Mouse (Mus musculus) heart, adult 10 weeks (tissue): ENCODE data around the gene Ssu72. TPM values are rescaled to one million over a fixed set of nuclear protein-coding genes. Genes with fewer than 3 reads are reported as not detected.

Experiments
- polyA plus RNA-seq: library from polyadenylated mRNA; stranded (reverse); fragments of 350-450 nt; fragmentation: Illumina TruSeq; extraction: RNeasy Lipid Tissue Mini Kit (QIAGEN cat#74804); gene quantifications from one replicate; pipeline ENCODE4 v1.2.3, GENCODE M21; 2014; ENCODE audit warnings: low read depth, low replicate concordance

The Ssu72 gene
- 55.4 TPM for polyA plus RNA-seq

DNA sequence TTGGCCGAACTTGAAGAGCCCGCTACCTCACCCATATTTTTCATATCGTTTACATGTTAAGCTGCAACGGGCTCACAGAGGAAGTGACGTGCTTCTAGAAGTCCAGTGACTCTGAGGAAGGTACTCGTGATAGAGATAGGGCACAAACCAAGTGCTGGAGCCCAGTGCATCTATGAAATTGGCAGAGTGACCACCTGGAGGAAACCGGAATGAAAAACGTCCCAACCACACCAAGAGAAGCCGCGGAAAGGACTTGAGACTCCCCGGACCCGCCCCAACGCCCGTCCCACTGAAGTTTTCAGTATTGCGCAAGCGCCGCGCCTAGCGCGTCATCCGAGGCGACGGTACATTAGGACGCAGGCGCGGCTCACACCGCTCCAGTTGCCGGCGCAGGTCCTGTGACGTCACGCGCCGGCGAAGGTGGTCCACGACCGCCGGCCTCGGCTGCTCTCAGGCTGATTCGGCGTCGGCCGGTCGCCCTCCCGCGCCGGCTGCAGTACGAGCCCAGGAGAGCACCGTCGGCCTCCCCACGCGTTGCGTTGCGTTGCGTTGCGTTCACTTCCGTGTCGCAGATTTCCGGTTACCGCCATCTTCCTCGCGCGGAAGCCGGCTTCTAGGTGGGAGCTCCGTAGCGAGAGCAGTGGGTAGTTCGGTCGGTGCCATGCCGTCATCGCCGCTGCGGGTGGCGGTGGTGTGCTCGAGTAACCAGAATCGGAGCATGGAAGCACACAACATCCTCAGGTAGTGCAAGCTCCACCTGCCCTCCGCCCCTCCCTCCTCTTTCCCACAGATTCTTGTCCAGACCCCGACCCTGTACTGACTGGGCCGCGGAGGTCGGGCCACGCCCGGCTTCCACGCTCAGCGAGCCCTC is at the start of gene Ssu72:
Gene Ssu72 (plus strand): TSS at position 80 of the 871 bp plus-strand sequence.

DNA sequence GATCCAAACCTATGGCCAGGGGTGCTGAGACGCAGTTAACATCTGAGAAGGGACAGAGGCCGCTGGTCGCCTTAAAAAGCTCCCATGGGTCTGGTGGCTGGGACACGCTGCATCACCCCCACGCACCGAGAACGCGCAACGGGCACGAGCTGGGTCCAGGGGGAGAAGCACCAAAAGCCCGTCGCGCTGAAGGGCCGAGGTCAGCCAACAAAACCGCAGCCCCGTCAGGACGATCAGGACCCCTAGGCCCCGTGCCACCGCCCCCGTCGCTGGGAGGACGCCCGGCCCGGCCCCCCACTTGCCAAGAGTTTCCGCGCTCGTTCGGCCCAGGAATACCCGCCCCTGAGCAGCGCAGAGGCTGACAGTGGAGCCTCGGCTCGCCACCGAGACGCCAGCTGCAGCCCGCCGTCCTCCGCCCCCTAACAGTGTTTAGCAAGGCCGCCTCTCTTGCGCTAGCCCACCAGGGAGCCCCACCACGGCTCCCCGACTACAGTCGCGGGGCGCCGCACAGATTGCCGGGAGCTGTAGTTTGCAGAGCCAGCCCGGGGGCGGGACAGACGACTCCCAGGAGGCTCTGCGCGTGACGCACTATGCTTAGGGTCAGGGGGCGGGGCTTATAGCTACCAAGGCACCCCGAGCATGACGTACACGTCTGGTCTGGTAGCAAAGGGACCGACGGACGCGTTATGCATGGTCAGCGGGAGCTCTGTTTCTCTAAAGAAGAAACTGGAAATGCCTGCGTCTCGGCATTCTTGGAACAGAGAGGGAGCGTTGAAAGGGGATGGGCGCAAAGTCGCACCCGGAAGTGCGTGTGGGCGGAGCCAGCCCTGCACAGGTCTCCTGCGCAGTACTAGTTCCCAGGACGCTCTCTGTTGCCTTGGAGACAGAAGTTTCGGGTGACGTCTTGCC is 35.7 kb upstream of the Ssu72 start, which contains the start of gene Mib2:
Gene Mib2 (minus strand): TSS at position 510 of the 909 bp plus-strand sequence.

DNA sequence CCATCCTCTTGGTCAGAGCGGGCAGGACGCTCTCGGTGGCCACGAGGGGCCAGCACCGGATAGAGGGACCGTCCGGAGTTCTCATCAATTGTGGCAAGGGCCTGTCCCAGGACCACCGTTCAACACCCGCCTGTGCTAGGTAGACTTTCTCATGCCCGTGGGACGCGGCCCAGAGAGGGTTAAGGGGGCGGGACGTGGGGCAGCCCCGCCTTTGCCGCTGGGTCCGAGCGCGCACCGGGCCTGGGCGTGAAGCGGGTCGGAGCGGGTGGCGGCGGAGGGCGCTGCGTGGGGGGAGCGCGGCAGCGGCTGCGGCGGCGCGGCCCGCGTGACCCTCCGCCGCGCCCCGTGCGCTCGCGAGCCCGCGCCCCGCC is 10.5 kb upstream of the Ssu72 start, which contains the start of gene Fndc10:
Gene Fndc10 (plus strand): TSS at position 232 of the 371 bp plus-strand sequence.

DNA sequence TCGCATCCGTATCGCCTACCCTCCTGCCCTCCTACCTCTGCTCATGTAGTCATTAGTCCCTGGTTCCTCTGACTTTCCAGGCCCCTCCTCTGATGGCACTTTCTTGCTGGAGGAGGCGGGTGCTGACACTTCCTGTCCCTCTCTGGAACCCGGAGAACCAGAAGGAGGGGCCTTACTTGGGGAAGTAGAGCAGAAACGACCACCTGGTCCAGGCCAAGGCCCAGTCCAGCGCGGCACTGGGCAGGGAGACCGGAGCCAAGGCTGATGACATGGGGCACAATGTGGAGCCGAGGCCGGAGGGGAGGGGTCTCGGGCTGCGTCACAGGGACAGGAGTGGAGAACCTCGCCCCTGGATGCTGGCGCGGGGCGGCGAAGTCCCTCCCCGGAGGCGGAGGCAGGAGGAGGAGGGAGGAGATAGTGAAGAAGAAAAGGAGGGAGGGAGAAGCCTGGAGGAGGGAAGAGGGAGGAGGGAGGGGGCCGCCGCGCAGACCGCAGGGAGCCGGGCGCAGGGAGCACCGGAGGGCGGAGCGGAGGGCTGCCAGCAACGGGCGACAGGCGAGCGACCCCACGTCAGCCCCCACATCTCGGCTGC is 29.8 kb downstream of the Ssu72 start, which contains the start of gene Tmem240:
Gene Tmem240 (plus strand): TSS at position 451 of the 592 bp plus-strand sequence.

DNA sequence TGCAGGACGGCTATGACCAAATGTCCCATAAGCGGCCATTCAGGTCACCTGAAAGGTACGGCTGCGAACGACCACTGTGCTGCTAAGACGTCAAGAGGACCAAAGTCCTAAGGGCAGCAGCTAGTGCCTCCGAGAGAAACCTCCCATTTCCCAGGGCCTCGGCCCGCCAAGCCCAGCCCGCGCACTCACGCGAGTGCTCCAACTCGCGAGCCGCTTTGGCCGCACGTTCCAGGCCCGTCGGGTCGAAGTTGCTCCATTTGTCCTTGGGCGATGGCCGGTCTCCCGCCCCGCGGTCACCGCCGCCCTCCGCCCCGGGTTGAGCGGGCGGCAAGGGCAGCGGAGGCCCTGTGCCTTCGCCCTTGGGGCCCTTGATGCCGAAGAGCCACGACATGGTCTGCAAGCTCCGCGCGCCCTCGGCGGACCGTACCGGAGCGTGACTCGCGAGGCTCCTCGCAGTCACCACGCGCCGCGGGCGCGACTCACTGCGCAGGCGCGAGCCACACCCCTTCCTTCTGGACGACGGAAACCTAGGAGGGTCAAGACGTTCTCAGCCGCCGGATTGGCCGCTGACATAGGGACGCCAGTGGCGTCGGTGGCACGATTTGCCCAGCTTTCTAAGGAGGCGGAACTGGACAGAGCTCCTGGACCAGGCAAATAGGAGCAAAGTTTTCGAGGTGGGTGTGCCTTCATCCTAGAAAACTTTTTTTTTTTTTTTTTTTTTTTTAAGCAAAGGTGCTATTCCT is 56.2 kb downstream of the Ssu72 start, which contains the start of gene Atad3a:
Gene Atad3a (minus strand): TSS at position 481 of the 743 bp plus-strand sequence.

DNA sequence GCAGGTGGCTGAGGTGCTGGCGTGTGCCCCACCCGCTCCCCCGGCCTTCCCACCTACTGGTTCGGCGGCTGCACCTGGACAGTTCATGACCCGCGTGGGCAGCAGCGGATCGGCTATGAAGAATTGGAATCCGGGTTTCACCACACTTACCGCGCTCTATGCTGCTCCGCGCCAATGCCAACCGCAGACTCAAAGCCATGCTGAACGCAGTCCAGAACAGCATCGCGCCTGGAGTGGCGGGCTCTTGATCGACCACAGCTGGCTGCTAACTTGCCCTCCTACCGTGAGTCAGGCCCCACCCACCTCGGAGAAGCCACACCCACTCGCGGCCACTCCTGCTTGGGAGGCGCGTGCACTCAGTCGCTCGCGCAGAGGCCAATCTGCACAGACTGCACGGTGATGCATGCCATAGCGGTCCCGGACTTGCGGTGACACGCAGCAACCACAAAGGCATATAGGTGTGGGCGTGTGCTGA is 69.7 kb downstream of the Ssu72 start, which contains the start of gene Vwa1:
Gene Vwa1 (minus strand): TSS at position 419 of the 475 bp plus-strand sequence.

Other genes with a start within 250 kb of the Ssu72 start
- 2.3 TPM for gene Tmem52, start 235.7 kb upstream of the Ssu72 start, polyA plus RNA-seq
- gene Gnb1, start 213.4 kb upstream of the Ssu72 start, polyA plus RNA-seq = 102 TPM
- gene Nadk, start 142.4 kb upstream of the Ssu72 start, polyA plus RNA-seq = 31.7 TPM
- gene Slc35e2, start 103.4 kb upstream of the Ssu72 start, polyA plus RNA-seq = 8.7 TPM
- 71.4 TPM for gene Cdk11b, start 79.9 kb upstream of the Ssu72 start, polyA plus RNA-seq
- gene Gm10563, start 59.4 kb upstream of the Ssu72 start, polyA plus RNA-seq = not detected
- 17.1 TPM for gene Mmp23, start 51.4 kb upstream of the Ssu72 start, polyA plus RNA-seq
- gene Mib2, start 35.6 kb upstream of the Ssu72 start, polyA plus RNA-seq = 29.0 TPM
- 2.0 TPM for gene Fndc10, start 10.5 kb upstream of the Ssu72 start, polyA plus RNA-seq
- 0.79 TPM for gene Tmem240, start 30.0 kb downstream of the Ssu72 start, polyA plus RNA-seq
- gene Atad3a, start 56.3 kb downstream of the Ssu72 start, polyA plus RNA-seq = 67.4 TPM
- 11.3 TPM for gene Vwa1, start 69.9 kb downstream of the Ssu72 start, polyA plus RNA-seq
- 1.1 TPM for gene Tmem88b, start 81.1 kb downstream of the Ssu72 start, polyA plus RNA-seq
- not detected for gene Ankrd65, start 85.6 kb downstream of the Ssu72 start, polyA plus RNA-seq
- gene Mrpl20, start 98.1 kb downstream of the Ssu72 start, polyA plus RNA-seq = 93.6 TPM
- 89.2 TPM for gene Ccnl2, start 107.7 kb downstream of the Ssu72 start, polyA plus RNA-seq
- gene Aurkaip1, start 126.5 kb downstream of the Ssu72 start, polyA plus RNA-seq = 129 TPM
- gene Mxra8, start 134.9 kb downstream of the Ssu72 start, polyA plus RNA-seq = 44.3 TPM
- 41.8 TPM for gene Dvl1, start 142.6 kb downstream of the Ssu72 start, polyA plus RNA-seq
- gene Tas1r3, start 158.6 kb downstream of the Ssu72 start, polyA plus RNA-seq = 0.21 TPM
- 4.2 TPM for gene Cptp, start 164.6 kb downstream of the Ssu72 start, polyA plus RNA-seq
- gene Ints11, start 164.7 kb downstream of the Ssu72 start, polyA plus RNA-seq = 19.1 TPM
- 15.5 TPM for gene Pusl1, start 187.0 kb downstream of the Ssu72 start, polyA plus RNA-seq
- gene Acap3, start 187.0 kb downstream of the Ssu72 start, polyA plus RNA-seq = 10.2 TPM
- gene Ube2j2, start 239.0 kb downstream of the Ssu72 start, polyA plus RNA-seq = 50.9 TPM